Mouse (Mus musculus): ENCODE data around the gene Cacng1. TPM values are rescaled to one million over a fixed set of nuclear protein-coding genes. Genes with fewer than 3 reads are reported as not detected.

Gene Cacng1
- polyA plus RNA-seq, 1 experiment from 2014 or later, result not detected

GRCm38 (mm10) chr11:107668977-107669376 is 47.3 kb downstream of the Cacng1 start:
- Histone ChIP-seq H3K36me3 (peaks cover 97% of the 10 kb centered on the region), H3K9me3 (replicated peaks) (no peaks in the 10 kb centered on the region), H3K4me1 (peaks cover 5% of the 10 kb centered on the region; the same call in 1 of the 2 replicates), H3K27ac (no peak overlapping the region), H3K4me3 (no peak overlapping the region), H3K27me3 (ENCODE audit: low read depth, poor library complexity, severe bottlenecking) (no peaks in the 10 kb centered on the region)
- no peak for DNase-seq (ENCODE audit: low spot score)
- 67% methylated on average over 4 of the region's 4 CpGs for WGBS

GRCm38 (mm10) chr11:107668223-107668622 is 48.1 kb downstream of the Cacng1 start:
- no peak for DNase-seq (ENCODE audit: low spot score)
- Histone ChIP-seq H3K27ac (no peak overlapping the region), H3K9me3 (replicated peaks) (no peaks in the 10 kb centered on the region), H3K27me3 (ENCODE audit: low read depth, poor library complexity, severe bottlenecking) (no peaks in the 10 kb centered on the region), H3K4me1 (peaks cover 5% of the 10 kb centered on the region; the same call in 1 of the 2 replicates), H3K4me3 (no peak overlapping the region), H3K36me3 (peaks cover 97% of the 10 kb centered on the region)
- 91% methylated on average over 6 of the region's 6 CpGs for WGBS

- Histone ChIP-seq H3K4me1 (peaks cover 5% of the 10 kb centered on the region; the same call in 1 of the 2 replicates), H3K36me3 (peaks cover 97% of the 10 kb centered on the region), H3K27me3 (ENCODE audit: low read depth, poor library complexity, severe bottlenecking) (no peaks in the 10 kb centered on the region), H3K9me3 (replicated peaks) (no peaks in the 10 kb centered on the region), H3K4me3 (no peak overlapping the region), H3K27ac (no peak overlapping the region)
- no peak for DNase-seq (ENCODE audit: low spot score)
- 67% methylated on average over 2 of the region's 2 CpGs for WGBS
Measured at GRCm38 (mm10) chr11:107667542-107667941, 48.8 kb downstream of the Cacng1 start.

DNA sequence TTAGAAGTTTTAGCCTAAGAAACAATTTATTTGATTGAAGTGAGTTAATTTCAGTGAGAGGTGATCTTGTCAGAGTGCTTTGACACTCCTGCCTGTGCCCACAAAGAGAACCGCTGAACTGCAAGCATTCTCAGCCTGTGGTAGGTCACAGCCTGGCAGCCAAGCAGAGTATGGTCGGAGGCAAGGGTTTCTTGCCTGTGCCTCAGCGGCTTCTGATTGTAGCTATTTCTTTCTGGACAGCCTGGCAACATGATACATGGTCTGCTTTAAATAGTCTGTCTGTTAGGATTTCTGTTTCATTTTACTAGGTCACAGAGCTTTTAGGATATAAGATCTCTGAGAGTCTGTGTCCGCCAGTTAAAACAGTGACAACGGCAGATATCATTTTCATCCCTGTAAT is 53.7 kb downstream of the Cacng1 start:
- no peaks in the 10 kb centered on the region for H3K9me3 ChIP-seq (replicated peaks)
- H3K27ac ChIP-seq, result no peak overlapping the region
- 96% methylated on average over 5 of the region's 5 CpGs for WGBS
- no peaks in the 10 kb centered on the region for H3K27me3 ChIP-seq (ENCODE audit: low read depth, poor library complexity, severe bottlenecking)
- H3K4me1 ChIP-seq, result no peaks in the 10 kb centered on the region
- DNase-seq (ENCODE audit: low spot score), result no peak
- H3K4me3 ChIP-seq, result no peak overlapping the region
- peaks cover 95% of the 10 kb centered on the region for H3K36me3 ChIP-seq

DNA sequence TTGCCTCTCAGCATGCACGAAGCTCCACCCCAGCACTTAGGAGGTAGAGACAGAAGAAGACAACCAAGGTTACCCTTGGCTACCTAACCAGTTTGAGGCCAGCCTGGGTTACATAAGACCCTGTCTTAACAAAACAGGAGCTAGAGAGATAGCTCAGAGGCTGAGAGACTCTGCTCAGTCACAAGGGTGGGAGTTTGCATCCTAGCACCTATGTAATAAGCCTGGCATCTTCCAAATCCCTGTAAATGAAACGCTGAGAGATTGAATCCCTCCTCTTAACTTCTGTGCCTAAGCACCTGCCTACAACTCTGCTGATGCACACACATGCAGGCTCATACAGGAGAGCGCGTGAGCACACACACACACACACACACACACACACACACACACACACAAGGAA is 55.9 kb downstream of the Cacng1 start:
- Histone ChIP-seq H3K36me3 (peaks cover 93% of the 10 kb centered on the region), H3K9me3 (replicated peaks) (no peaks in the 10 kb centered on the region)
- 94% methylated on average over 4 of the region's 4 CpGs for WGBS

DNA sequence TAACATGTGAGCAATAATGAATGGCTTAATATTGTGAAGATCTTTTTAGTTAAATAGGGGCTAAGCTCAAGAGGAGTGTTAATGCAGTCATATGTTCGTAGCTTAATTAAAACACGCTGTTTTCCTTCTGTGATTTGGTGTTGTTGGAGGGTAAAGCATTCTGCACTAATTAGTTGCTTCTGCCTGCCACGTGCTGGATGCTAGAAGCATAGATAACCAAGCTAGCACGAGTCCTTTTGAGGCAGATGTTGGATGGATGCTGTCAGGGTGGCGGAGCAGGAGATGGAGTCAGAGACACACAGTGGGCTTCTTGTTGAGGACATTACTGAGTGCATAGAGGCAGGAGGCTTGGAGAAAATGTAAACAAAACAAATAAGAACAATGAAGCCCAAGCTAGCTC is 59.2 kb downstream of the Cacng1 start:
- Histone ChIP-seq H3K4me3 (no peak overlapping the region), H3K27ac (no peak overlapping the region), H3K4me1 (no peaks in the 10 kb centered on the region), H3K9me3 (replicated peaks) (no peaks in the 10 kb centered on the region), H3K27me3 (ENCODE audit: low read depth, poor library complexity, severe bottlenecking) (no peaks in the 10 kb centered on the region), H3K36me3 (peaks cover 73% of the 10 kb centered on the region)
- DNase-seq (ENCODE audit: low spot score), result no peak
- 84% methylated on average over 5 of the region's 5 CpGs for WGBS

More for the DNA sequence above, 55.9 kb downstream of the Cacng1 start:
- Histone ChIP-seq H3K4me3 (no peak overlapping the region), H3K4me1 (no peaks in the 10 kb centered on the region), H3K27me3 (ENCODE audit: low read depth, poor library complexity, severe bottlenecking) (no peaks in the 10 kb centered on the region), H3K27ac (no peak overlapping the region)
- DNase-seq (ENCODE audit: low spot score), result no peak

DNA sequence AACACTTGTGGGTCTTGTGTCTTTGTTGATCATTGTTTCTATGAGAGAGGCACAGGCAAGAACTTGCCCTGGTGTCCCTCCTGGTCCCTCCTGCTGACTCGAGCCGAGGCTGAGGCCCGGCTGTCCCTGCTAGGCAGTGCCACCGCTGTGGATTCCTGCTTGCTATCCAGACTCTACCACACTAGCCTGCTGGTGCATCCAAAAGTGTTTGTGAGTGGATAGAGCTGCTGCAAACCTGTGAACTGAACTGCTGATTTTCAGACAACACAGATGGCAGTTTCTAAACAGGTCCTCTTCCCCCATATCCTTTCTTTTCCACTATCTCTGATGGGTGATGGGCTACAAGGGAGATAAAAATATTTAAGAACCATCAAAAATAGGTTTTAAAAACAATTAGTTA is 60.8 kb downstream of the Cacng1 start:
- no peaks in the 10 kb centered on the region for H3K9me3 ChIP-seq (replicated peaks)
- 81% methylated on average over 4 of the region's 4 CpGs for WGBS
- H3K4me1 ChIP-seq, result no peaks in the 10 kb centered on the region
- no peak overlapping the region for H3K4me3 ChIP-seq
- peaks cover 73% of the 10 kb centered on the region for H3K36me3 ChIP-seq
- H3K27me3 ChIP-seq (ENCODE audit: low read depth, poor library complexity, severe bottlenecking), result no peaks in the 10 kb centered on the region
- DNase-seq (ENCODE audit: low spot score), result no peak
- no peak overlapping the region for H3K27ac ChIP-seq

Other genes starting within 250 kb of the Cacng1 start
- 31.6 and 37.1 TPM in 2 replicates for gene Pitpnc1, start 245.8 kb downstream of the Cacng1 start, polyA plus RNA-seq (2016; fragmentation: Nextera tagmentation; extraction: Ambion mirVana)
- 229 and 240 TPM in 2 replicates for gene Psmd12, start 237.0 kb downstream of the Cacng1 start, polyA plus RNA-seq (2016; fragmentation: Nextera tagmentation; extraction: Ambion mirVana)
- 23.7 and 24.8 TPM in 2 replicates for gene Helz, start 168.6 kb downstream of the Cacng1 start, polyA plus RNA-seq (2016; fragmentation: Nextera tagmentation; extraction: Ambion mirVana)
- gene Cacng4, start 78.0 kb upstream of the Cacng1 start, polyA plus RNA-seq (2016; fragmentation: Nextera tagmentation; extraction: Ambion mirVana), result 0.41 and 1.1 TPM in 2 replicates
- gene Cacng5, start 198.5 kb upstream of the Cacng1 start, polyA plus RNA-seq (2016; fragmentation: Nextera tagmentation; extraction: Ambion mirVana), result 0.05 TPM in 2 replicates